Mouse (Mus musculus): ENCODE results near the gene Prtn3.

DNA sequence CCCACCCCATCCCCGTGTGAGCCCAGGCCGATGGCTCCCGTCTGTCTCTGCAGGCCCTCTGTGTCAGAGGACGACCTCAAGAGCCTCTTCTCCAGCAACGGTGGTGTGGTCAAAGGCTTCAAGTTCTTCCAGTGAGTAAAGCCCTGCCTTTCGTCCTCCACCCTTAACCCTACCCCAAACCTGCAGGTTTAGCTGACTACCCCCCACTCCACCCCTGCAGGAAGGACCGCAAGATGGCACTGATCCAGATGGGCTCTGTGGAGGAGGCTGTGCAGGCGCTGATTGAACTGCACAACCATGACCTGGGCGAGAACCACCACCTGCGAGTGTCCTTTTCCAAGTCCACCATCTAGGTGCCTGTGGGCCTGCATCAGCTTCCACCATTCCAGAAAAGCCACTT lies 11.4 kb upstream of the Prtn3 start:
- no peak for TF ChIP-seq CTCF (IDR thresholded peaks at IDR 0.05; ENCODE audit: low read depth)
- TF ChIP-seq EP300 (IDR thresholded peaks at IDR 0.05; ENCODE audit: low read depth) = no peak
